Mouse (Mus musculus): Measurements from ENCODE around the gene Cabin1.

DNA sequence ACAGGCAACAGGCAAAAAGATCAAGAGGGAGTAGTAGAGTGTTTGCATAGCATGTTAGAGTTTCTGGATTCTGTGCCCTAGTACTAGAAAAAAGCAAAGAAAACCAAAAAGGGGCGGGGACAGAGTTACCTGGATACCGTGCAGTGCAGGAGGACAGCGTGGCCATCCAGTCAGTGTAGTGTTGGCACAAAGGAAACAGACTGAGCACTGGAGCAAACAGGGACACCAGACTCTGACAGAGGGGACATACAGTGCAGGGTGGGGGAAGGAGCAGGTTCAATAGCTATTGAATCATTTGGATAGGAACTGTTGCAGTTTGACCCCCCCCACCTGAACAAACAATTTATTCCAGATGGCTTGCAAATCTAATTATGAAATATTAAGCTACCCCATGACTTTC, 137.2 kb downstream of the Cabin1 start:
- TF ChIP-seq CTCF (IDR thresholded peaks at IDR 0.05; ENCODE audit: low read depth): no peak
- no peak for TF ChIP-seq EP300 (optimal IDR thresholded peaks at IDR 0.05)

All from stomach, postnatal 0 days (tissue).